Mouse (Mus musculus): Measurements from ENCODE around the gene Tepsin. TPM values are rescaled to one million over a fixed set of nuclear protein-coding genes. Genes with fewer than 3 reads are reported as not detected.
A peak's percentile ranks its signal among the peaks of the same experiment; 100 is the strongest.

Tepsin gene
- 10.7 and 13.7 TPM in 2 replicates for total RNA-seq (2021)
- long read RNA-seq, experiment 1, transcript Tepsin-202 (13 exons, 2,770 nt): major isoform, 11 of 19 reads
- long read RNA-seq, experiment 1, partial matches to known transcripts: 2 of 19 reads
- long read RNA-seq, experiment 1, other reads (novel, unspliced or antisense): 6 of 19 reads
- long read RNA-seq, experiment 2, transcript Tepsin-202 (13 exons, 2,770 nt): major isoform, 5 of 14 reads
- long read RNA-seq, experiment 2, partial matches to known transcripts: 2 of 14 reads
- long read RNA-seq, experiment 2, other reads (novel, unspliced or antisense): 7 of 14 reads

DNA sequence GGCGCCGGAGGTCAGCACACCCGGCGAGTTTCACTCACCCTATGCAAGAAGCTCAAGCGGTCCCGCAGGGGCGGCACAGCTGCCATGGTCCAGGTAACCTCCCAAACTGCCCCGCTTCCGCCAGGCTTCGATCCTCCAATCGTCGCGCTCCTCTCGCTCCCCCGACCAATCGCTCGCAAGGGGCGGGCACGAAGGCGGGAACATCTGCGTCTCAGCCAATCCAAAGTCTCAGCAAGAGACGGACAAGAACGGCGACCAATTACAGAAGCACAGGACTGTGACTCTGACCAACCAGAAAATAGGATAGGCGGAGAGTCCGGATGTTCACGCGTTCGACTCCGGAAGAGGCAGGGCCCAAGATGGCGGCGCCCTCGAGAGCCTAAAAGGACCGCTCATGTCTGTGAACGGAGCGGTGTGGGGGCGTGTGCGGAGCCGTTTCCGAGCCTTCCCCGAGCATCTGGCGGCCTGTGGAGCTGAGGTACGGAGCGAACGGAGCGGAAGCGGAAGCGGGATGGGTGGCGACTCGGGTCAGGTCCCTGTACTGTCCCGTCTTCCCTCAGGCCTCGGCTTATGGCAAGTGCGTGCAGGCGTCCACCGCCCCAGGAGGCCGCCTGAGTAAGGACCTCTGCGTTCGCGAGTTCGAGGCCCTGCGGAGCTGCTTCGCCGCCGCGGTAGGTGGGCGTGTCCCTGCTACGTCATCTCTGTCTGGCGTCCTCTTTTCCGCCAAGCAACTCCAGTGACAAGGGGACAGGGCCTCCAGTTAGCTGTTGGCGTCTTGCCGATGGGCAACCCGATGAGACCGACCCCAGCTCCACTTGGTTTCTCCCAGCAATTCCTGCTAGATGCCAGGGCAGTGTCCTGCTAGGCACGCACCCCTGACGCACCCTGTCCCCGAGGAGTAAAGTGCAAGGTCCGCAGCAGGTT lies at the start of gene Tepsin, which contains the start of gene Ndufaf8:
TSS of gene Tepsin (minus strand) at position 144 of the 924 bp plus-strand sequence.
TSS of gene Ndufaf8 (plus strand) at position 341 of the 924 bp plus-strand sequence.
- peak; percentile 97 for DNase-seq

DNA sequence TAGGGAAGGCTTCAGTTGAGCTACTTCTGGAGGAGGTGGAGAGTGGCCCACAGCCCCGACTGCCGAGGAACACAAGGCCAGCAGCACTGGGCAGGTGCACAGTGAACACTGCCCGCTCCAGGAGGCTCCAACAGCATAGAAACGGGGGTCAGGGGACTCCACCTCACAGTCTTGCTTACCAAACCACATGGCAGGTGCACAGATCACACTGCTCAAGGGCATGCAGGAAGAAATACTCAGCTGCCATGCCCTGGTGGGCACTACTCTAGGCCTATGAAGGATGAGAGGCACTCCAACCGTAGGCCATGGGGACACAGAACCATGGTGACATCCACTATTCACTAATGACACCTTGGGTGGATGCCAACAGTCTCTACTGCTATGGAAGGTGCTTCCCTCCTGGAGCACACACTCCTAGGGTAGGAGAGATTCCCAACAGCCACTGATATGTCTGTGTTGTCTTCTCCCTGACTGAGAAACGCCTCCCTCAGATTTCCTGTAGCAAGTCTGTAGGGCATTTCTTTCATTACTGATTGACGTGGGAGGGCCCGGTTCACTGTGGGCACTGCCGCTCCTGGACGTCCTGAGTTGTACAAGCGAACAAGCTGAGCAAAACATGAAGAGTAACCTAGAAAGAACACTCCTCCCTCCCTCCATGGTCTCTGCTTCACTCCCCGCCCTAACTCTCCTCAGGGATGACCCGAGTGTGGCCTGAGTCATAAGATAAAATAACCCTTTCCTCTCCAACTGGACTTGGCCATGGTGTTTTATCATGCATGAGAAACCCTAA lies 45.4 kb upstream of the Tepsin start:
- no peak for DNase-seq

DNA sequence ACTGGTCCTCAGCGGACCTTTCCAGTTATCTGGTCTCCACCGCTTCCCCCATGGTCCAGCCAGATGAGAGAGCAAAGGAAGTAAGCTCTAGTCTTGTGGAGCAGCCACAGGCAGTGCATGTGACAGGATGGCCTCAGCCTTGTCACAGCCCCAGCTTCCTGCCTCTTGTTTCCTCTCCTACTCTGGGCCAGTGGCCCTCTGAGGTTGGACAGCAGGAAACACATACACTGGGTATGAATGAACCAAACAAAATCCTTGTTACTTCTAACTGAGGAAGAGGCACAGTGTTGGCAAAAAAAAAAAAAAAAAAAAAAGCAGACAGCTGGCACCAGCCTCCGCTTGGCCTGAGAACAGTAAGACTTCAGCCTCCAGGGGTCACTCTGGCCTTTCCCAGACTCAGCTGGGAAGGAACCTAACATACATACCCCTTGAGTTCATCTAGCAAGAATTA lies 44.1 kb upstream of the Tepsin start:
- DNase-seq: peak; percentile 64

DNA sequence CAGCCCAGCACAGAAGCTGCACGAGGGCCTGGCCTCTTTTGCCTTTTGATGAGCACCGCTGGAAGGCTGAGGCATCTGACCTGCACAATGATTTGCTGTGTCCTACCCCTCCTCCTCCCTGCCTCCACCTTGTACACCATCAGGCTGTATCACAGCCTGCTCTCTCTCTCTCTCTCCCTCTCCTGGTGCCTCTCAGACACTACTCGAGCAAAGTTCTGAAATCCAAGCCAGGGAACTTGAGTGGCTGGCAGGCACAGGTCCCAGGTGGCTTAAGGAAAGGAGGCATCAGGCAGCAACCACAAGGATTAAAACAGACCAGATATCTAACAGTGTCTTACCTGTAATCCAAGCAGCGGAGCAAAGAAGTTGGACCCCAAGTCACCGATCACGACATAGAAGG lies 41.7 kb upstream of the Tepsin start:
- no peak for DNase-seq

DNA sequence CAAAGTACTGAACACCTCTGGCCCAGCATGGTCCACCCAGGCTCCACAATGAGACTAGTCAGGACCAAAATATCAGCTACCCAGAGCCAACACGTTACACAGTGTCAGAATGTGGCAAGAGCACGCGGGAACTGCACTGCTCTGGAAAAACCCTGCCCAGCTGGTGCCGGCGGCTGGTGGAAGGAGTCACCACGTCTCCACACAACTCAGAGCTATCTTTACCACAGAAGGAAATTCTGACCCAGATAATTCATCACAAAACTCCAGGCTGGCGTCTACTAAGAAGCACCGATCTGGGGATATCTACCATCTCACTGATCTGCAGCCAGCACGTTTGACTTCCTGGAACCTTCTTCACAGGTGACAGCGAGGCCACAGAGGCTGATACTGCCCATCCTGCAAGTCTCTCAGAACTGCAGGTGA lies 40.8 kb upstream of the Tepsin start:
- no peak for DNase-seq

DNA sequence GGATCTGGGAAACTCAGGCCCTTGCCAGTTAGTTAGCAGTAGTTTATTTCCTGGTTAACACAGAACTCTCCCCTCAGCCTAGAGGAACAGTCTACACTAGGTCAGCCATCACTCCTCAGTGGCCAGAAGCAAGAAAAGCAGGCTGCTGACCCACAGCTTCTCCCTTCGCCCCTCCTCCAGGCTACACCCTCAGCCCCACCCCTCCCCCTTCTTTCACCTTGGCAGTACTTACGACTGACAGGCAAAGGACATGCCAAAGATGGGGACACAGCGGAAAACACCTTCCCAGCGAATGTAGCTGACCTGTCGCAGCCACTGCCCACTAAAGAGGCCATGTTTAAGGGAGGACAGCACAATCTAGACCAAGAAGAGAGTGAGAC lies 39.1 kb upstream of the Tepsin start:
- DNase-seq: peak; percentile 45

DNA sequence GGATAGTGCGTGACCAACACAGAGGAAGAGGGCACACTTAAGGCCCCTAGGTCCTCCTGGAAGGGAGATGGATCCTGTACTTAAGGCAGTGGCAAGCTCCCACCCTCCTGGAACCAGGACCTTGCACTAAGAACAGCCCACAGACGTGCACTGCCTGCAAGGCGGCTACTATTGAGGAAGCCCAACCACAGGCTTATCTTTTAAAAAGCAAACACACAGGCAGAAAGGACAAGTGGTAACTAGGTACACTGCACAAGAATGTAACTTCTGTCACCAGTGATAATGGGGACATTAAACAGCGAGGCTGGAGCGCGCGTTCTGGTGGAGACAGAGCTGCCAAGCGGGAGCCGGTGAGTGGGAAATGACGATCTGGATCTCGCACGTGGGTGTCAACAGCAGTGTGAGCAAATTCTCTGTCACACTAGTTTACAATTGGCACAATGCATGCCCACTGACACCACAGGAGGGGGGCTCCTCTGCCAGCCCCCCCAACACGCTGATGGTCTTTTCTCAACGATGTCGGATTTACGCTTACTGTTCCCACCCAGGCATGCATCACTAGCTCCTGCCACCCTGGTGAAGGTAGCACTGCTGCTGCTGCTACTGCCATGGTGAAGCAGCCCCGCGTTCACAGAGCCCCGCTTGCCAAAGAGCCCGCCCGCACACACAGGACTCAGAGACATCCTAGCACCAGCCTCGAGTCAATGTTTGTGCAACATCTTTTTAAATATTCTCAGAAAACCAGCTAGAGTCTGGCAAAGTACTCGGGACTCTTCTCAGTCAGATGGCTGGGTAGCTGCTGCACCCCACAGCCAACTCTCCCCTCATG lies 38.5 kb upstream of the Tepsin start:
- no peak for DNase-seq

DNA sequence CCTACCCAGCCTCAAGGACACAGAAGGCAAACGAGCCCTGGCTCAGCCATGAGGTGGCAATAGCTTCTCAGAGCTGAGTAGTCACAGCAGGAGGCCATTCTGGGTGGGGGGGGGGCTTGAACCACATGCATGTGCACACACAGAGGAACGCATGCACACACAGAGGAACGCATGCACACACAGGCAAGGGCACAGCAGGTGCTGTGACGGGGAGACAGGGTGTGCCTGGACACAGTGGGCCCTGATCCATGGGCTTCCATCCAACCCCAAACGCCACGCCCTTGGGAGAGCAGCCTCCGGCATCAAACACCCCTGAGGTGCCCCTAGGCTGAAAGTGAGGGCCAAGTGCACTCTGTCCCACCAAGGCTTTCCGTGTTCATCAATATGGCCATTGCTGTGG lies 37.7 kb upstream of the Tepsin start:
- DNase-seq: no peak

DNA sequence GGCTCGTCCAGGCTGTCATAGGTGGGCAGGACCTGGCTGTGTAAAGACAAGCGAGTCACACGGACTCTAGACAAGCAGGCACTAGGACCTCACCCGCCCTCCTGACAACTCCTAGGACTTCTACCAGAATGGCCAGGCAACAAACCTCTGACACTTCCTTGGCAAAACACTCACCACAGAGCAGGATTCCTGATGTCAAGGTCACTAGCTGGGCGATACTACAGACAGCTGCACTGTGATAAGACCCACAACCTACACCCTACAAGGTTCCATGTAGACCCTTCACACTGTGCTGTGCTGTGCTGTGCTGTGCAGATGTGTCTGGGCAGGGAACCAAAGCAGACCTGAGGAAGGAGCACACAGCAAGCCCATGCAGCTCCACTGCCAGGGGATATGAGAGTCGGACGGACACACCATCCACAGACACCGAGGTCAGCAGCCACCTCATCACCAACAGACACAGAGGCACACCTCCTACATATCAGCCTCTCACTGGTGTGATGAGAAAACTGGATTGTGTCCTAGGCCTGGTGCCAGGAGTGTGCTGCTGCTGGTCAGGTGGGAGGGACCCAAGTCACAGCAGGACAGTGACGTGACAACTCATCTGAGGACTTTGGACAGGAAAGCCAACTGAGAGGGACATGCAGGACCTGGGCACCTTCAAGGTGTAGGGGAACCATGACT lies 36.5 kb upstream of the Tepsin start:
- DNase-seq: peak; percentile 59

DNA sequence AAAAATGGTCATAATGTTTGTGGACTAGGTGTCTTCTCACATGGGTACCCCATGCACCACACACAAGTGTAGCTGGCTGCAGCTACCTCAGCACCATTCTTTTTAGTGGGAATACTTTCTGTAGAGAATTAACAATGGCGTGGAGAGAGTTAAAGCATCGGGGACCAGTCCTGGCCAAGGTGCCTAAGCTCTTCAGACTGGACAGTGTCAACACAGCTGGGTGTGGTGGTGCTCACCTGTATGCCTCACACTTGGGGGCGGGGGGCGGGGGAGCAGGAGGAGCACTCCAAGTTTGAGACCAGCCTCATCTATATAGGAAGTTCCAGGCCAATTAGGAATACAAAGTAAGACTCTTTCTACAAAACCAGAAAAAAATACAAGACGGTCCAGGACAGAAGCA lies 35.6 kb upstream of the Tepsin start:
- no peak for DNase-seq

DNA sequence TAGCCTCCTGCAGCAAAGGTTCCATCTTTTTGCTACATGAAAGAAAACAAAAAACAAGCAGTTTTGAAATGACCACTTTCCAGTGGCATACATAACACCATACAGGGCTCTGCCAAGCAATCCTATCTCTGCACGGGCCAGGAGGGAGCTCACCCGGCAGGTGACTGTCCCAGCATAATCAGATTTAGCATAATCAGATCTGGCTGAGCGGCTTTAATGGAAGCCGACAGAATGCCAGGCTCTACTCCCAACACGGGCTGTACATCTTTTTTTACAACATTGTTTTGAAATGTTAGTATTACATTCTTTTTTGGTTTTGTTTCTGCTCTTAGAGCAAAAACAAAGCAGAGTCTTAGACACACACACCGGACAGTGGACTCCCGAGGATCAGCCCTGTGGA lies 30.8 kb upstream of the Tepsin start:
- no peak for DNase-seq

DNA sequence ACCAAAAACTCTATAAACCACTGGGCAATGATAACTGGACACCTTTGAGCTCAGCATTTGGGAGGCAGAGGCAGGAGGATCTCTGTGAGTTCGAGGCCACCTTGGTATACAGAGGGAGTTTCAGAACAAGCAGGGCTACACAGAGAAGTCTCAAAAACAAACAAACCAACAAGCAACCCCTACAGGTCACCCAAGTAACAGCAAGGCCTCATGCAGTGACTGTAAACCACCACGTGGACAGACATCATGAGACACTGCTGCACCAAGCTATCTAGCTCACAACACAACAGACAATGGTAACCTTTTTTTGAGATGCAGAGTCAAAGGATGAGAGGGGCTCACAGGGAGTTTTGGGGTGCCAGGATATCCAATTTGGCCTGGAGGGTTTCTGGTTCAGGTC lies 28.3 kb upstream of the Tepsin start:
- DNase-seq: no peak

DNA sequence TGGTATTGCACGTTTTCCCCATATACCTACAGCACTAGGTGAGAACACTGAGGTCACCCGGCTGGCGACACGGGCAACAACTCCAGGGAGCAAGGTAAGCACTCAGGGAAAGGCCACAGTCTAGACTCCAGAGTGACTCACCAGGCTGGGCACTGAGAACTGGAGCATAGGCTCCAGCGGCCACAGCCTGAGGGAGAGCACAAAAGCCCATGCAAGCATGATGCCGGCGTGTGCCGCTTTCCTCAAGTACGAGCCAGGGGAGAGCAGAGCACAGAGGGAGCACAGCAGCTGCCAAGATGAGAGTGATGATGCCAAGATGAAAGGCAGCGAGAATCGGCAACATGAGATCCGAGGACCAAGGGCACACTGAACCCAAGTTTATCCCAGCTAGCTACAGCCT lies 23.6 kb upstream of the Tepsin start:
- peak; percentile 64 for DNase-seq

DNA sequence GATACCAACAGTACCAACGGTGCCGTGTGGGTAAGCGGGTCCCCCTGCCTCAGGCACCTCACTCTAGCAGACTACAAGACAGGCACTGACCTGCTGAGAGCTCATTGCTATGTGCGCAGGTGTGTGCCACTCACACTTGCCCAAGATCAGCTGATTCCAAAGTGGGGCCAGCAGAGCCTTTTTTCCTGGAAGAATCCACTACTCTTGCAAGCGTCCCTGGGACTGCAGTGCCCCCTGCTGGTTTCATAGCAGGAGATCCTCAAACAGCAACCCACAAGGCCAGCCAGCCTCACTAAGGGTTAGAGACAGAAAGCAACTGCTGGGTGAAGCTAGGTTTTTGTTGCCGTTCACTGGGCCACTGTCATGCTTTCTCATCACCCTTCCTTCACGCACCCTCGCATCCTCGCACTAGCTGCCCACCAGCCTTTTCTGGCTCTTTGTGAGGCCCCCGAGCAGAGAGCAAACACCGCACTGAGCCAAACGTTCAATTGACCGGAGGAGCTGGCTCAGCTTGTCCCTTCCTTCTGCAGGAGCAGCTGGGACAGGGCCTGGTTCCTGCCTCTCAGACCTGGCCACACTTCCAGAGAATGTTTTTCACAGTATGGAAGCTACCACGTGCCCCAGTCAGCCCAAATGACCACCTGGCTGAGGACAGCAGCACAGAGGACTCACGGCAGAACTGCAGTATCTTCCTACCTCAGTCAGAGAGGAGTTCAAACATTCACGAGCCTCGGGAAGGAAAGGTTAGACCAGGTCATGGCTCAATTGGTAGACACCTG lies 22.3 kb upstream of the Tepsin start:
- DNase-seq: peak; percentile 90

DNA sequence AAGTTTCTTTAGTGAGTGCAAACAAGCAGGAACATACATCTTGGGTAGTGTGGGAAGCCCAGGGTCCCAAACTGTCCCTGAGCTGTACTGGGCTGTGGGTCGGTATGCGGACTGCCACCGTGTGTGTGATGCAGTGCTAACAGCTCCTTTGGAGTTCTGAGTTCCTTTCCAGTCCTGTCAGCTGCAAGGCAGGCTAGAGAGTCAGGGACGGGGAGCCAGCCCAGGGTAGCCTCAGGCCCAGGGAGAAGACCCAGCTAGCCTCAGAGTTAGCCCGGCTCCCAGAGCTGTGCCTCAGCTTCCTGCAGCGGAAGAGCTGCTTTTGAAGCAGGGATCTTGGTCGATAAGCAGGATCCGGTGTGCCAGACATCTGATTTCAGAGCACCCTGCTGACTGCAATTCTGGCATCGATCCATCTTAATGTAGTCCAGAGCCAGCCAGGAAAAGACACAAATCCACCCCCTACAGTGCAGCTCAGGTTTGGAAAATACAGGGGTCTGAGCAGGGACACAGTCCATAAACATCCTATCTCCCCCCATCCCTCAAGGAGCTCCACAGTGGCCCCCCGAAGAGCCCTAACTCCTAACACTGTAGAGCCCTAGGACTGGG lies 21.5 kb upstream of the Tepsin start:
- DNase-seq: no peak

DNA sequence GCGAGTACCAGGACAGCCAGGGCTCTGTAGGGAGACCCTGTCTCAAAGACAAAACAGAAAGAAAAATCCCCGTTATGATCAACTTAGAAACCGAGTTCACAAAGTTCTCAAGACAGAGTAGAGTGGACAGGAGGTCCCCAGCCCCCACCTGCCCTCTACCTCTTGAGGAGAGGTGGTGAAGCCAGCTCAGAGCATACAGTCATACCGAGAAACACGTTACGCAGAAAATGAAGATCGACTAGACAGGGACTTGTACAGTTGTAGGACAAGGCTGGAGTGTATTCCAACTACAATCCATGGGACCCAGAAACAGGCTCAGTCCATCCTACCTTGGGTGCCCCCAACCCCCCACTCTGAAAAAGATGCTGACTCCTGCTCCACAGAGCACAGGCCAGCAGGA lies 20.6 kb upstream of the Tepsin start:
- DNase-seq: no peak

DNA sequence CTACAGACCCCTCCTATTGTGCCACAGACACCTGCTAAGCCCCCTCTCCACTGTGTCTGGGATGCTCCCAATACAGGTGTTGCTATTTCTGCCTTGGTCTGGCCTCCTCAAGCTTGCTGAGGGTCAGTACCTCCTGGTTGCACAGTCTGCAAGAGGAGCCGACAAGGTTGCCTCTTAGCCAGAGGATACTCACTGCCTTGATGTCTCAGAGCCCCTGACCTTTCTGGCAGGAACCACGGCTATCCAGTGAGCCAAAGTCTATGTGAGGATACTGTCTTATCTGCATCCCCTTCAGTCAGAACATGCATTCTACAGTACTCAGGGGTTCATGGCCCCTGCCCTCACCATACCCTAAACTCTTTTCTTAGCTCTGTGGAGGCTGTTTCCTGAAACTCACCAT lies 19.1 kb upstream of the Tepsin start:
- peak; percentile 39 for DNase-seq

DNA sequence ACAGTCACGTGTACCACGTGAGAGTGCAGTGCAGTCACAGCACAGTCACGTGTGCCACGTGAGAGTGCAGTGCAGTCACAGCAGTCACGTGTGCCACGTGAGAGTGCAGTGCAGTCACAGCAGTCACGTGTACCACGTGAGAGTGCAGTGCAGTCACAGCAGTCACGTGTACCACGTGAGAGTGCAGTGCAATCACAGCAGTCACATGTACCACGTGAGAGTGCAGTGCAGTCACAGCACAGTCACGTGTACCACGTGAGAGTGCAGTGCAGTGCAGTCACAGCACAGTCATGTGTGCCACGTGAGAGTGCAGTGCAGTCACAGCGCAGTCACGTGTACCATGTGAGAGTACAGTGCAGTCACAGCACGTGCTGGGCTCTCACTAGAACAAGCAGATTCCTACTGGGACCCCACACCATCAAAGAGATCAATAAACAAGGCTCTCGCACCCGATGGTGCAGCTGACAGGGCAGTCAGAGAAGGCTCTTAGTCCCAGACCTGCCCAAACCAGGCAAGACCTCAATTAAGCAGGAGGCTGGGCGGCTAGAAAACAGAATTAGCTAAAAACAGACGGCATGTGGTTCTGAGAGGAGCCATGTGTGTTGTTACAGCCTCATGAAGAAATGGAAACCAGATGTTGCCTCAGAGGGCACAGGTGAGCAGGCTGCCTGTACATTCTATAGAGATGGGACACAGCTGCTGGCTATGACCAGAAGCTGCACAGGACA lies 16.1 kb upstream of the Tepsin start:
- DNase-seq: no peak

DNA sequence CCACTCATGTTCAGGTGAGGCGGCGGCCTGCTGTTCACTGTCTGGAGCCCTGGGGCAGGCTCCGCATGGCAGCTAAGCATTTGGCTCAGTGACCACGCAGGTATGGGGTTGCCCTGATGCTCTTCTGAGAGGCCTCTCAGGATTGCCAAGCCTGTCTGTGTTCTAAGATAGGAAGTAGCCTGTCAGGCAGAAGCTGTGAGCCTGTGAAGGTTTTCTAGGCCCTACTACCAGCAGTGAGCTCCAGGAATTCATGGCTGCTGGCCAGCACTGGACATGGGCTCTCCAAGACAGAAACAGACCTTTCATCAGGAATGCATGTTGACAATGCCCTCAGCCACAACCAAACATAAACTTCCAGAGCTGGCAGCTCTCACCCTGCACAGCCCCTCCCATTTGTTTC lies 13.6 kb upstream of the Tepsin start:
- no peak for DNase-seq
